Mouse (Mus musculus): Measurements from ENCODE around the gene Rsl1d1. TPM values are rescaled to one million over a fixed set of nuclear protein-coding genes. Genes with fewer than 3 reads are reported as not detected.

Rsl1d1 gene
- polyA plus RNA-seq, 1 experiment, result 4.5 TPM

DNA sequence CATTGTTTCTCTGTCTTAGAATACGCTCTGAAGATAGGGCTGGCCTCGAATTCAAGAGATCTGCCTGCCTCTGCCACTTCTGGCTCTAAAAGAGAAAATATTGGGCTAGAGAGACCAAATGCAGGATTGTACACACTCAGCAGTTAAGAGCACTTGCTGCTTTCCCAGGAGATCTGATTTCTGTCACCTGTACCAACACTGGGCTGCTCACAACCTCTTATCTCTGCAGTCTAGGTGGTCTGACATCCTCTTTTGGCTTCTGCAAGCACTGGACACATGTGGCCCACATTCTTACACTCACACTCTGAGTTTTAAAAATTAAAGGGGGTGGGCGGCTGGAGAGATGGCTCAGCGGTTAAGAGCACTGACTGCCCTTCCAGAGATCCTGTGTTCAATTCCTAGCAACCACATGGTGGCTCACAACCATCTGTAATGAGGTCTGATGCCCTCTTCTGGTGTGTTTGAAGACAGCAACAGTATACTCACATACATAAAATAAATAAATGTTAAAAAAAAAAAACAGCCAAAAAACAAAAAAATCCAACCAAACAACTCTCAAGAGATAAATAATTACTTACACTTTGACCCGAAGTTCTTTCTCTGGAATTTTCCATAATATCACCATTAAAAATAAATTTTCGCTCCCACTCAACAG, 1.3 kb downstream of the Rsl1d1 start:
- Histone ChIP-seq H3K27ac (ENCODE audit: insufficient read depth, low read length) (no peak overlapping the region), H3K4me1 (ENCODE audit: control insufficient read depth, insufficient read depth, insufficient read length) (peaks cover 6% of the 10 kb centered on the region), H3K4me3 (ENCODE audit: extremely low read depth, insufficient read depth, insufficient read length) (peak overlapping the region; percentile 95; the same call in 1 of the 2 replicates), H3K36me3 (ENCODE audit: control insufficient read depth, insufficient read depth, low read length) (peaks cover 18% of the 10 kb centered on the region), H3K27me3 (ENCODE audit: control insufficient read depth, insufficient read depth, low read length) (no peaks in the 10 kb centered on the region)
- no peak for DNase-seq (ENCODE audit: low read depth in 1 of 2, low spot score in 2 of 2)
- WGBS, result 69% methylated on average over 6 of the region's 6 CpGs
- TF ChIP-seq POLR2A (IDR thresholded peaks at IDR 0.05; ENCODE audit: low read depth, low read length), result no peak
- no peak for TF ChIP-seq CTCF (IDR thresholded peaks at IDR 0.05; ENCODE audit: extremely low read depth, insufficient read depth, insufficient read length, insufficient replicate concordance)

DNA sequence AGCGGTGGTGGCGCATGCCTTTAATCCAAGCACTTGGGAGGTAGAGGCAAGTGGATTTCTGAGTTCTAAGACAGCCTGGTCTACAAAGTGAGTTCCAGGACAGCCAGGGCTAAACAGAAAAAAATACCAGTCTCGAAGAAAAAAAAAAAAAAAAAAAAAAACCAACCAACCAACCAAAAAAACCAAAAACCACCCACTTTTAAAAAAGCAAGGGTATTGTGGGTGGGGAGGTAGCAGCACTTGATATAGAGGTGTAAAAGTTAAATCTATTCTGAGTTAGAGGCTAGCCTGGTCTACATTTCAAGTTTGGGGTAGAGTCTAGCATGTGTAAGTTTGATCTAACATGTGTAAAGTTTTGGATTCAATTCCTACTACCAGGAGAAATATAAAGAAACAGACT, 2.9 kb downstream of the Rsl1d1 start:
- TF ChIP-seq POLR2A (IDR thresholded peaks at IDR 0.05; ENCODE audit: low read depth, low read length), result no peak
- TF ChIP-seq CTCF (IDR thresholded peaks at IDR 0.05; ENCODE audit: extremely low read depth, insufficient read depth, insufficient read length, insufficient replicate concordance), result no peak
- Histone ChIP-seq H3K27ac (ENCODE audit: insufficient read depth, low read length) (no peak overlapping the region), H3K36me3 (ENCODE audit: control insufficient read depth, insufficient read depth, low read length) (peaks cover 29% of the 10 kb centered on the region), H3K4me3 (ENCODE audit: extremely low read depth, insufficient read depth, insufficient read length) (no peak overlapping the region), H3K4me1 (ENCODE audit: control insufficient read depth, insufficient read depth, insufficient read length) (peaks cover 6% of the 10 kb centered on the region), H3K27me3 (ENCODE audit: control insufficient read depth, insufficient read depth, low read length) (no peaks in the 10 kb centered on the region)
- DNase-seq (ENCODE audit: low read depth in 1 of 2, low spot score in 2 of 2), result no peak
- WGBS, result 87% methylated on average over 3 of the region's 3 CpGs

DNA sequence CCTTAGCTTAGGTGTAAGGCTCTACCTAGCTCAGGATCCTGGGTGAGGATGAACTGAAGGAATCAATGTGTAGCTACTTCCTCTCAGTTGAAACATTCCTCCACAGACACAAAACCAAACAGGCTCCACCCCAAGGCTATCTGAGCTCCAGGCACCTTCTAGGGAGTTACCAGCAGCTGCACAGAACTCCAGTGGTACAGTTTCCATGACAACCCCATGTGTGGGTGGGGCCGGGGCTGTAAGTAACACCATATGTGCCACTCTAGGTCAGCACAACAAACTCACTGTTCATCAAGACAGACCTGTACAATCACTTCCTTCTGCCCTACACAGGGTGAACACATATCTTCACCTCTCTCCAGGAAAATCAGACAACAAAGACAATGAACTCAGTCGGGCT, 4.7 kb downstream of the Rsl1d1 start:
- WGBS, result 76% methylated on average over 2 of the region's 2 CpGs
- no peak overlapping the region for H3K4me3 ChIP-seq (ENCODE audit: extremely low read depth, insufficient read depth, insufficient read length)
- no peak overlapping the region for H3K27ac ChIP-seq (ENCODE audit: insufficient read depth, low read length)
- peaks cover 44% of the 10 kb centered on the region for H3K36me3 ChIP-seq (ENCODE audit: control insufficient read depth, insufficient read depth, low read length)
- TF ChIP-seq CTCF (IDR thresholded peaks at IDR 0.05; ENCODE audit: extremely low read depth, insufficient read depth, insufficient read length, insufficient replicate concordance) (no peak), POLR2A (IDR thresholded peaks at IDR 0.05; ENCODE audit: low read depth, low read length) (no peak)
- peaks cover under 1% of the 10 kb centered on the region; the same call in 1 of the 2 replicates for H3K4me1 ChIP-seq (ENCODE audit: control insufficient read depth, insufficient read depth, insufficient read length)
- DNase-seq (ENCODE audit: low read depth in 1 of 2, low spot score in 2 of 2), result no peak
- no peaks in the 10 kb centered on the region for H3K27me3 ChIP-seq (ENCODE audit: control insufficient read depth, insufficient read depth, low read length)

DNA sequence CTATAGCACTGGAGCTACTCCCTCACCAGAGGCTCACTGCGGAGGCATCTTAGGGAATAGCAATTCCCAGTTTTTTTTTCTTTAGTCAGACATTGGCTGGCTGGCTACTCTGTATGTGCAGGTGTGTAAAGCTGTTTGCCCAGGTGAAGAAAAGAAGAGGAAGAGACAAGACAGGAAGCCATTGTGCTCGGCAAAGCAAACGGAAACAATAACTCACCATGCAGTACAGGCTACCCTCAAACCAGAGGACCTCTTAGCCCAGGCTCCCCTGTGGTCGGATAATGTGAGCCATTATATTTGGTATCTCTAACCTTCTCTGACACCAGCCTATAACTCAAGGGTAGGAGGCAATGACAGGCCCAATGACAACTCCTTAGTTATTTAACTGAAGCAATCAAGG, 6.1 kb downstream of the Rsl1d1 start:
- no peak for TF ChIP-seq POLR2A (IDR thresholded peaks at IDR 0.05; ENCODE audit: low read depth, low read length)
- no peak for TF ChIP-seq CTCF (IDR thresholded peaks at IDR 0.05; ENCODE audit: extremely low read depth, insufficient read depth, insufficient read length, insufficient replicate concordance)
- Histone ChIP-seq H3K27me3 (ENCODE audit: control insufficient read depth, insufficient read depth, low read length) (no peaks in the 10 kb centered on the region), H3K4me3 (ENCODE audit: extremely low read depth, insufficient read depth, insufficient read length) (no peak overlapping the region), H3K4me1 (ENCODE audit: control insufficient read depth, insufficient read depth, insufficient read length) (no peaks in the 10 kb centered on the region), H3K36me3 (ENCODE audit: control insufficient read depth, insufficient read depth, low read length) (peaks cover 53% of the 10 kb centered on the region), H3K27ac (ENCODE audit: insufficient read depth, low read length) (no peak overlapping the region)
- WGBS, result 83% methylated on average over 4 of the region's 4 CpGs
- no peak for DNase-seq (ENCODE audit: low read depth in 1 of 2, low spot score in 2 of 2)

DNA sequence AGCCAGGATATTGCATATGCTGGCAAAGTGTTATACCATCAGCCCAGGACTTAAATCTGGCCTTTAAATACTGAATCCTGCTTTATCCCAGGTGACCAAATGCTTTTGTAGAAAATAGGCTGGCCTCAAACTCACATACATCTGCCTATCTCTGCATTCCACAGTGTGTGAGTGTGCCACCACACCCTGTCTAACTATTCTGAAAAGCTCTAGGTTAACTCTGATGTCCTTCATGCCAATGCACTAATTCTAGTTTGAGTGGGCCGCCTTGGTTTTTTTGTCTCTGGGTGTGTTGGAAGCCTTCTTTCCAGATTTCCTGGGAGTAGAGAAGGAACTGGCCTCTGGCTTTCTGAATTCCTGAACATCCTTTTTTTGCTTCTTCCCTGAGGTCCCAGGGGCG, 9.9 kb downstream of the Rsl1d1 start:
- WGBS, result 94% methylated on average over 2 of the region's 2 CpGs
- Histone ChIP-seq H3K27ac (ENCODE audit: insufficient read depth, low read length) (no peak overlapping the region), H3K4me3 (ENCODE audit: extremely low read depth, insufficient read depth, insufficient read length) (no peak overlapping the region), H3K27me3 (ENCODE audit: control insufficient read depth, insufficient read depth, low read length) (no peaks in the 10 kb centered on the region), H3K36me3 (ENCODE audit: control insufficient read depth, insufficient read depth, low read length) (peaks cover 43% of the 10 kb centered on the region), H3K4me1 (ENCODE audit: control insufficient read depth, insufficient read depth, insufficient read length) (no peaks in the 10 kb centered on the region)
- TF ChIP-seq CTCF (IDR thresholded peaks at IDR 0.05; ENCODE audit: extremely low read depth, insufficient read depth, insufficient read length, insufficient replicate concordance), result no peak
- no peak for TF ChIP-seq POLR2A (IDR thresholded peaks at IDR 0.05; ENCODE audit: low read depth, low read length)
- DNase-seq (ENCODE audit: low read depth in 1 of 2, low spot score in 2 of 2), result no peak

DNA sequence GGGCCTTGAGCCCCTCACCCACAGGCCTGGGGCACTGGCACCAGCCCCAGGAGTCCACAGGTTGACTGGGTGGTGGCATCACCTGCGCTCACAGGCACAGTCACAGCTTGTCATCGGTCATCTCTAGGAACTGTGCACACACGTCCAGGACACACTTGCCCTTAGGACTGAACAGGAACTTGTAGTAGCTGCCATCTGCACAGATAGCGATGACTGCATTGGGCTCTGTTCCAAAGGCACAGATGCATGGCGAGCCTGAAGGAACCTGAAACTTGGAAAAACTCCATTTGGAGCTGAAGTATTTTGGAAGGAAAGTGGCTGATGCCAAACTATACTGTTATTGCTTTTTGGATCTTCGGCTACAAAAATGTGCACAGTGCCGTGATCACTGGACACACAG, 13.0 kb downstream of the Rsl1d1 start:
- WGBS, result 87% methylated on average over 7 of the region's 7 CpGs
- Histone ChIP-seq H3K27ac (ENCODE audit: insufficient read depth, low read length) (no peak overlapping the region), H3K4me3 (ENCODE audit: extremely low read depth, insufficient read depth, insufficient read length) (no peak overlapping the region), H3K27me3 (ENCODE audit: control insufficient read depth, insufficient read depth, low read length) (no peaks in the 10 kb centered on the region), H3K36me3 (ENCODE audit: control insufficient read depth, insufficient read depth, low read length) (peaks cover 23% of the 10 kb centered on the region), H3K4me1 (ENCODE audit: control insufficient read depth, insufficient read depth, insufficient read length) (no peaks in the 10 kb centered on the region)
- DNase-seq (ENCODE audit: low read depth in 1 of 2, low spot score in 2 of 2), result no peak
- TF ChIP-seq POLR2A (IDR thresholded peaks at IDR 0.05; ENCODE audit: low read depth, low read length), result no peak
- TF ChIP-seq CTCF (IDR thresholded peaks at IDR 0.05; ENCODE audit: extremely low read depth, insufficient read depth, insufficient read length, insufficient replicate concordance), result no peak

DNA sequence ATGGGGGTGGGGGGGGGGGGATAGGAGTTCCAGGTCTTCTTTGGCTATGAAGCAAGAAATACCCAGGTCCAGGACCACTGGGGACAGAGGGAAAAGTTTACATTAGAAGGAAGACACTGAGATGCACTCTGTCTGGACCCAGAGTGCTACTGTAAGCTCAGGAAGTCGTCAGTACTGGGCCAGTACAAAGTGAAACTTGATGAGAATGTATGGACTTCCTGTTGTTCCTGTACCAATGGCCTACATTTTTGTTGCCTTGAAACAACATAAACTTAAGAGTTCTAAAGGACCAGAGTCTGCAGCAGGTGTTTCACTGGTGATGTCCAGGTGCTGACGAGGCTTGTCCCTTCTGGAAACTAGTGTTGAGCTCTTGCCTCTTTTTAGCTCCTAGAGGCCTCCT, 25.7 kb downstream of the Rsl1d1 start:
- 55% methylated on average over 2 of the region's 2 CpGs for WGBS
- no peaks in the 10 kb centered on the region for H3K36me3 ChIP-seq (ENCODE audit: control insufficient read depth, insufficient read depth, low read length)
- H3K27me3 ChIP-seq (ENCODE audit: control insufficient read depth, insufficient read depth, low read length), result no peaks in the 10 kb centered on the region
- no peak overlapping the region for H3K27ac ChIP-seq (ENCODE audit: insufficient read depth, low read length)
- no peak for DNase-seq (ENCODE audit: low read depth in 1 of 2, low spot score in 2 of 2)
- H3K4me3 ChIP-seq (ENCODE audit: extremely low read depth, insufficient read depth, insufficient read length), result no peak overlapping the region
- peaks cover 3% of the 10 kb centered on the region; the same call in 1 of the 2 replicates for H3K4me1 ChIP-seq (ENCODE audit: control insufficient read depth, insufficient read depth, insufficient read length)
- TF ChIP-seq CTCF (IDR thresholded peaks at IDR 0.05; ENCODE audit: extremely low read depth, insufficient read depth, insufficient read length, insufficient replicate concordance) (no peak), POLR2A (IDR thresholded peaks at IDR 0.05; ENCODE audit: low read depth, low read length) (no peak)
